Mouse (Mus musculus) left cerebral cortex, postnatal 36 days (tissue): ENCODE results near the gene Gng7. TPM values are rescaled to one million over a fixed set of nuclear protein-coding genes. Genes with fewer than 3 reads are reported as not detected.
A peak's percentile ranks its signal among the peaks of the same experiment; 100 is the strongest.

Experiments
- DNase-seq, 2 experiments: peaks; one replicate each; pipeline ENCODE4 v3.0.0; 2021 to 2022; ENCODE audit warnings: low spot score in 2 of 2, mixed read lengths in 1 of 2
- intact Hi-C: fragments of 180-260 bp; cut with DNase I; formaldehyde crosslinking; loops from one replicate; pipeline ENCODE4 v1.15.1; 2025
- total RNA-seq, 2 experiments: library from RNA; stranded (reverse); gene quantifications; 2 replicates each; pipeline ENCODE4 v1.2.3; 2021

Gene Gng7
- total RNA-seq, 2 experiments from 2014 or later: 97.9 to 136 TPM

GRCm38 (mm10) chr10:80954843-80955242, 59.9 kb downstream of the Gng7 start:
- intact Hi-C loops: loop anchor here (2.0 kb wide), 1 partner anchor 26 kb away; no protein-coding TSS in a partner anchor

GRCm38 (mm10) chr10:80954415-80954814, 60.3 kb downstream of the Gng7 start:
- intact Hi-C loops: loop anchor here (2.0 kb wide), 1 partner anchor 26 kb away; no protein-coding TSS in a partner anchor
- DNase-seq: no peak

More at GRCm38 (mm10) chr10:80954843-80955242, 59.9 kb downstream of the Gng7 start:
- DNase-seq: no peak

GRCm38 (mm10) chr10:80952449-80952848, 62.3 kb downstream of the Gng7 start:
- intact Hi-C loops: no loop called here

GRCm38 (mm10) chr10:80951761-80952390, 62.9 kb downstream of the Gng7 start:
- intact Hi-C loops: no loop called here

More at GRCm38 (mm10) chr10:80952449-80952848, 62.3 kb downstream of the Gng7 start:
- no peak for DNase-seq

GRCm38 (mm10) chr10:80950314-80950713, 64.4 kb downstream of the Gng7 start:
- intact Hi-C loops: no loop called here
- no peak for DNase-seq

More at GRCm38 (mm10) chr10:80951761-80952390, 62.9 kb downstream of the Gng7 start:
- DNase-seq: no peak

- no peak for DNase-seq
- intact Hi-C loops: no loop called here
Measured at GRCm38 (mm10) chr10:80949081-80949480, 65.7 kb downstream of the Gng7 start.

- intact Hi-C loops: no loop called here
- DNase-seq: no peak
Measured at GRCm38 (mm10) chr10:80948570-80948969, 66.2 kb downstream of the Gng7 start.

GRCm38 (mm10) chr10:80947802-80948201, 66.9 kb downstream of the Gng7 start:
- intact Hi-C loops: no loop called here
- no peak for DNase-seq

GRCm38 (mm10) chr10:80946684-80947437, 67.9 kb downstream of the Gng7 start:
- no peak for DNase-seq
- intact Hi-C loops: no loop called here

- intact Hi-C loops: no loop called here
- DNase-seq: no peak
Measured at GRCm38 (mm10) chr10:80944231-80944630, 70.5 kb downstream of the Gng7 start.

- intact Hi-C loops: no loop called here
- DNase-seq: no peak
Measured at GRCm38 (mm10) chr10:80943701-80944100, 71.0 kb downstream of the Gng7 start.

GRCm38 (mm10) chr10:80942919-80943318, 71.8 kb downstream of the Gng7 start:
- intact Hi-C loops: no loop called here

GRCm38 (mm10) chr10:80940988-80941347, 73.8 kb downstream of the Gng7 start:
- intact Hi-C loops: no loop called here
- DNase-seq: no peak

More at GRCm38 (mm10) chr10:80942919-80943318, 71.8 kb downstream of the Gng7 start:
- DNase-seq: no peak

GRCm38 (mm10) chr10:80940320-80940987, 74.3 kb downstream of the Gng7 start:
- intact Hi-C loops: no loop called here
- DNase-seq: no peak

GRCm38 (mm10) chr10:80939671-80940070, 75.1 kb downstream of the Gng7 start:
- intact Hi-C loops: no loop called here
- peak; percentile 69 to 83 for DNase-seq

- intact Hi-C loops: no loop called here
- no peak for DNase-seq
Measured at GRCm38 (mm10) chr10:80938831-80939550, 75.8 kb downstream of the Gng7 start.

GRCm38 (mm10) chr10:80937646-80938045, 77.1 kb downstream of the Gng7 start:
- DNase-seq: no peak
- intact Hi-C loops: no loop called here

- intact Hi-C loops: no loop called here
- no peak for DNase-seq
Measured at GRCm38 (mm10) chr10:80936810-80937164, 78.0 kb downstream of the Gng7 start.

- peak in 1 of 2 experiments; percentile 28 for DNase-seq
- intact Hi-C loops: no loop called here
Measured at GRCm38 (mm10) chr10:80936135-80936809, 78.5 kb downstream of the Gng7 start.
